Mouse (Mus musculus) MEL (cell line): ENCODE results near the gene Arhgap28. TPM values are rescaled to one million over a fixed set of nuclear protein-coding genes. Genes with fewer than 3 reads are reported as not detected.

Experiments used
- DNase-seq: peaks from one replicate; pipeline ENCODE4 v3.0.0; 2011; ENCODE audit warnings: low read depth, low spot score
- H3K27ac ChIP-seq: 2 replicates; pipeline ENCODE4 v1.5.1; 2012; ENCODE audit warnings: low read depth, mild to moderate bottlenecking, control low read depth, low read length, moderate library complexity; ENCODE audit not compliant: control insufficient read depth
- H3K27me3 ChIP-seq, 2 experiments: fragments of 150-350 bp in 1 of 2; sonication (generic) in 1 of 2; 2 replicates each; pipeline ENCODE4 v1.6.1; 2012; ENCODE audit warnings: low read length in 2 of 2, mild to moderate bottlenecking in 2 of 2, improper control_type of control experiment in 1 of 2, moderate library complexity in 1 of 2; ENCODE audit not compliant: insufficient read depth in 2 of 2, control insufficient read depth in 1 of 2
- H3K36me3 ChIP-seq, 2 experiments: 2 replicates each; pipeline ENCODE4 v1.6.1; 2012 to 2014; ENCODE audit warnings: low read length in 2 of 2, improper control_type of control experiment in 1 of 2, inconsistent platforms in 1 of 2, mild to moderate bottlenecking in 1 of 2; ENCODE audit not compliant: insufficient read depth in 2 of 2, control insufficient read depth in 1 of 2
- H3K4me1 ChIP-seq, 2 experiments: fragments of 150-350 bp in 1 of 2; sonication (generic) in 1 of 2; 2 replicates each; pipeline ENCODE4 v1.6.1; 2012; ENCODE audit warnings: low read length in 2 of 2, improper control_type of control experiment in 1 of 2, mild to moderate bottlenecking in 1 of 2; ENCODE audit not compliant: insufficient read depth in 2 of 2, control insufficient read depth in 1 of 2
- H3K4me3 ChIP-seq, 2 experiments: fragments of 150-350 bp in 1 of 2; sonication (generic) in 1 of 2; 2 replicates each; pipeline ENCODE4 v1.5.1; 2012; ENCODE audit warnings: low read depth in 2 of 2, low read length in 2 of 2, mild to moderate bottlenecking in 2 of 2, moderate library complexity in 2 of 2, control low read depth in 1 of 2, improper control_type of control experiment in 1 of 2; ENCODE audit not compliant: control insufficient read depth in 1 of 2, insufficient read depth in 1 of 2
- H3K79me2 ChIP-seq: 2 replicates; pipeline ENCODE4 v1.6.1; 2012; ENCODE audit warnings: mild to moderate bottlenecking, low read length, moderate library complexity; ENCODE audit not compliant: control insufficient read depth, poor library complexity, insufficient read depth
- H3K9ac ChIP-seq: 2 replicates; pipeline ENCODE4 v1.6.1; 2012; ENCODE audit warnings: low read depth, mild to moderate bottlenecking, control low read depth, low read length, moderate library complexity; ENCODE audit not compliant: control insufficient read depth, poor library complexity, severe bottlenecking
- H3K9me3 ChIP-seq: fragments of 150-350 bp; sonication (generic); replicated peaks from 2 replicates; pipeline ENCODE4 v1.6.1; 2012; ENCODE audit warnings: mild to moderate bottlenecking, low read length, improper control_type of control experiment, moderate library complexity; ENCODE audit not compliant: insufficient read depth
- ELF1 ChIP-seq: IDR thresholded peaks from 2 replicates; pipeline ENCODE4 v1.6.1; 2014; ENCODE audit warnings: low read depth, mild to moderate bottlenecking, inconsistent platforms, low read length, improper control_type of control experiment, moderate library complexity
- EP300 ChIP-seq, 2 experiments: IDR thresholded peaks; 2 replicates each; pipeline ENCODE4 v1.6.1; 2011; ENCODE audit warnings: improper control_type of control experiment in 2 of 2, low read length in 2 of 2, low read depth in 1 of 2, mild to moderate bottlenecking in 1 of 2
- GATA1 ChIP-seq: IDR thresholded peaks from 2 replicates; pipeline ENCODE4 v1.6.1; 2011; ENCODE audit warnings: low read depth, low read length, improper control_type of control experiment
- HCFC1 ChIP-seq: IDR thresholded peaks from 2 replicates; pipeline ENCODE4 v1.6.1; 2012; ENCODE audit warnings: low read depth, mild to moderate bottlenecking, inconsistent platforms, low read length, improper control_type of control experiment, moderate library complexity
- KAT2A ChIP-seq: conservative IDR thresholded peaks from 2 replicates; pipeline ENCODE4 v1.6.1; 2012; ENCODE audit warnings: low read depth, low read length, improper control_type of control experiment, inconsistent platforms
- MAZ ChIP-seq: IDR thresholded peaks from 2 replicates; pipeline ENCODE4 v1.6.1; 2012; ENCODE audit warnings: low read depth, mild to moderate bottlenecking, inconsistent platforms, low read length, improper control_type of control experiment
- MYC ChIP-seq: IDR thresholded peaks from 2 replicates; pipeline ENCODE4 v1.6.1; 2011; ENCODE audit warnings: low read depth, mild to moderate bottlenecking, low read length, improper control_type of control experiment, moderate library complexity
- NELFE ChIP-seq: IDR thresholded peaks from 2 replicates; pipeline ENCODE4 v1.6.1; 2011; ENCODE audit warnings: low read depth, low read length, improper control_type of control experiment
- NRF1 ChIP-seq: IDR thresholded peaks from 2 replicates; pipeline ENCODE4 v1.6.1; 2014; ENCODE audit warnings: low read depth, mild to moderate bottlenecking, inconsistent platforms, low read length, improper control_type of control experiment, moderate library complexity; ENCODE audit not compliant: poor library complexity, insufficient read depth, severe bottlenecking
- POLR2A ChIP-seq, 2 experiments: IDR thresholded peaks; 2 replicates each; pipeline ENCODE4 v1.6.1; 2011 to 2012; ENCODE audit warnings: low read length in 2 of 2, mild to moderate bottlenecking in 2 of 2, control low read depth in 1 of 2, improper control_type of control experiment in 1 of 2, low read depth in 1 of 2, moderate library complexity in 1 of 2; ENCODE audit not compliant: control insufficient read depth in 1 of 2, insufficient read depth in 1 of 2, poor library complexity in 1 of 2
- POLR2AphosphoS2 ChIP-seq: IDR thresholded peaks from 2 replicates; pipeline ENCODE4 v1.6.1; 2011; ENCODE audit warnings: low read length, improper control_type of control experiment
- RCOR1 ChIP-seq: IDR thresholded peaks from 2 replicates; pipeline ENCODE4 v1.6.1; 2012; ENCODE audit warnings: low read depth, mild to moderate bottlenecking, inconsistent platforms, low read length, improper control_type of control experiment
- SIN3A ChIP-seq: IDR thresholded peaks from 2 replicates; pipeline ENCODE4 v1.6.1; 2012; ENCODE audit warnings: low read length, improper control_type of control experiment, inconsistent platforms
- SMC3 ChIP-seq: IDR thresholded peaks from 2 replicates; pipeline ENCODE4 v1.6.1; 2011; ENCODE audit warnings: low read depth, low read length, improper control_type of control experiment
- TAL1 ChIP-seq: IDR thresholded peaks from 2 replicates; pipeline ENCODE4 v1.6.1; 2012; ENCODE audit warnings: mild to moderate bottlenecking, inconsistent platforms, low read length, moderate library complexity, mixed read lengths
- TCF12 ChIP-seq: IDR thresholded peaks from 2 replicates; pipeline ENCODE4 v1.6.1; 2014; ENCODE audit warnings: low read depth, mild to moderate bottlenecking, inconsistent platforms, low read length, improper control_type of control experiment, moderate library complexity
- USF1 ChIP-seq: IDR thresholded peaks from 2 replicates; pipeline ENCODE4 v1.6.1; 2014; ENCODE audit warnings: low read depth, mild to moderate bottlenecking, inconsistent platforms, low read length, improper control_type of control experiment, moderate library complexity
- USF2 ChIP-seq, 2 experiments: IDR thresholded peaks; 2 replicates each; pipeline ENCODE4 v1.6.1; 2011 to 2012; ENCODE audit warnings: improper control_type of control experiment in 2 of 2, low read length in 2 of 2, borderline replicate concordance in 1 of 2, inconsistent platforms in 1 of 2, low read depth in 1 of 2, mild to moderate bottlenecking in 1 of 2; ENCODE audit not compliant: insufficient read depth in 1 of 2
- ZMIZ1 ChIP-seq: IDR thresholded peaks from 2 replicates; pipeline ENCODE4 v1.6.1; 2012; ENCODE audit warnings: low read depth, mild to moderate bottlenecking, inconsistent platforms, low read length, improper control_type of control experiment, moderate library complexity
- ZNF384 ChIP-seq: IDR thresholded peaks from 2 replicates; pipeline ENCODE4 v1.6.1; 2012; ENCODE audit warnings: low read depth, mild to moderate bottlenecking, inconsistent platforms, low read length, improper control_type of control experiment
- polyA plus RNA-seq, 2 experiments: library from polyadenylated mRNA; stranded (reverse) in 1 of 2; unstranded in 1 of 2; fragments of >175 nt in 1 of 2; fragments of >200 nt in 1 of 2; gene quantifications; 2 replicates each; pipeline versions ENCODE4 v1.2.1 to v1.2.4; 2012; ENCODE audit warnings: low replicate concordance in 2 of 2, low read depth in 1 of 2; ENCODE audit not compliant: insufficient read length in 2 of 2, insufficient read depth in 1 of 2, missing spikeins in 1 of 2
- total RNA-seq: library from RNA; depleted of rRNA; stranded (reverse); fragments of 300-350 nt; gene quantifications from 2 replicates; pipeline ENCODE4 v1.2.3, GENCODE M21; 2012

Arhgap28 gene
- total and polyA plus RNA-seq, 3 experiments = not detected

GRCm38 (mm10) chr17:67989716-67990115 is 14.2 kb downstream of the Arhgap28 start:
- H3K4me1 ChIP-seq = no peaks in the 10 kb centered on the region
- H3K36me3 ChIP-seq = no peaks in the 10 kb centered on the region
- DNase-seq = no peak
- no peaks in the 10 kb centered on the region for H3K79me2 ChIP-seq
- no peaks in the 10 kb centered on the region for H3K9me3 ChIP-seq
- H3K4me3 ChIP-seq = no peak overlapping the region
- H3K9ac ChIP-seq = no peak overlapping the region
- no peaks in the 10 kb centered on the region for H3K27me3 ChIP-seq
- no peak overlapping the region for H3K27ac ChIP-seq
- TF ChIP-seq USF2 (IDR thresholded peaks at IDR 0.05; ENCODE audit: borderline replicate concordance in 1 of 2, insufficient read depth in 1 of 2, low read depth in 1 of 2, low read length in 2 of 2) (no peak), EP300 (IDR thresholded peaks at IDR 0.05; ENCODE audit: low read depth in 1 of 2, low read length in 2 of 2) (no peak), NRF1 (no peak), TAL1 (no peak), SMC3 (no peak), ELF1 (no peak), GATA1 (no peak), TCF12 (no peak), RCOR1 (no peak), POLR2AphosphoS2 (no peak), KAT2A (no peak), POLR2A (IDR thresholded peaks at IDR 0.05; ENCODE audit: control insufficient read depth in 1 of 2, insufficient read depth in 1 of 2, low read depth in 1 of 2, low read length in 2 of 2, poor library complexity in 1 of 2) (no peak), USF1 (no peak), HCFC1 (no peak), MYC (no peak), ZMIZ1 (no peak)
- TF ChIP-seq, all 39 proteins: peak for 0

DNA sequence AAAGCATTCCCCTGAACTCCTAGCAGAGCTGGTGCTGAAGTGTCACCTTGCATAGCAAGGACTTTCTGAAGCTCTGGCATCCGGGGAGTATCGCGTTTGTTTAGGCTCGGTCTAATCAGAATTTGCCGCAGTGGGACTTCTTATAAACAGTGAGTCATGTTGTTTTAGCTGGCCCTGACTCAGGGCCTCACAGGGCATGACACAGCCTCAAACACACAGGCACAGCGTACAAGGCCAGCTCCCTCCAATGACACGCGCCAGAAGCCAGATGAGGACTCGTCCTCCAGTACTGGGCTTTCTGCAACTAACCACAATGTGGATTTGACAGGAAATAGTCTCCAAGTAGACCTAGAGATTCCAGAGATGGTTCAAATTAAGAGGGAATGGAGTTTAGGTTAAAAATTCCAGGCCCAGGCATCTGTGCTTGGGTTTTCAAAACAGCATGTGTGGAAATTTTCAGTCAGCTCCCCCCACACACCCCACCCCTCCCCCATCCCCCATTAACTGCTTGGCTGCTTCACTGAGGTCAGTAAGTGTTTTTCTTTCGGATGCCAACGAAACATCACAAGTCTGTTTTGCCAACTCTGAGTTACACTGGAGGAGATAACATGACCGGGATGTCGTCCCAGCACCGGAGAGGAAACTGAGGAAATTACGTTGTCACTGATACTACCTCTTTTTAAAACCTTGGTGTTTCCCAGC is 14.8 kb downstream of the Arhgap28 start:
- DNase-seq = no peak
- no peak overlapping the region for H3K4me3 ChIP-seq
- H3K27ac ChIP-seq = no peak overlapping the region
- H3K27me3 ChIP-seq = no peaks in the 10 kb centered on the region
- H3K4me1 ChIP-seq = no peaks in the 10 kb centered on the region
- no peaks in the 10 kb centered on the region for H3K79me2 ChIP-seq
- H3K36me3 ChIP-seq = no peaks in the 10 kb centered on the region
- H3K9ac ChIP-seq = no peak overlapping the region
- H3K9me3 ChIP-seq = no peaks in the 10 kb centered on the region
- TF ChIP-seq TAL1 (no peak), TCF12 (no peak), ZNF384 (no peak), NELFE (no peak), MAZ (no peak), SIN3A (no peak)
